Mouse (Mus musculus): Measurements from ENCODE around the gene Prkrip1.
A peak's percentile ranks its signal among the peaks of the same experiment; 100 is the strongest.
"Not testable (repeated sequence)": the region's sequence is repeated elsewhere in the genome, so short reads cannot be mapped to it uniquely, and the experiment has no call there.

Gene Prkrip1

DNA sequence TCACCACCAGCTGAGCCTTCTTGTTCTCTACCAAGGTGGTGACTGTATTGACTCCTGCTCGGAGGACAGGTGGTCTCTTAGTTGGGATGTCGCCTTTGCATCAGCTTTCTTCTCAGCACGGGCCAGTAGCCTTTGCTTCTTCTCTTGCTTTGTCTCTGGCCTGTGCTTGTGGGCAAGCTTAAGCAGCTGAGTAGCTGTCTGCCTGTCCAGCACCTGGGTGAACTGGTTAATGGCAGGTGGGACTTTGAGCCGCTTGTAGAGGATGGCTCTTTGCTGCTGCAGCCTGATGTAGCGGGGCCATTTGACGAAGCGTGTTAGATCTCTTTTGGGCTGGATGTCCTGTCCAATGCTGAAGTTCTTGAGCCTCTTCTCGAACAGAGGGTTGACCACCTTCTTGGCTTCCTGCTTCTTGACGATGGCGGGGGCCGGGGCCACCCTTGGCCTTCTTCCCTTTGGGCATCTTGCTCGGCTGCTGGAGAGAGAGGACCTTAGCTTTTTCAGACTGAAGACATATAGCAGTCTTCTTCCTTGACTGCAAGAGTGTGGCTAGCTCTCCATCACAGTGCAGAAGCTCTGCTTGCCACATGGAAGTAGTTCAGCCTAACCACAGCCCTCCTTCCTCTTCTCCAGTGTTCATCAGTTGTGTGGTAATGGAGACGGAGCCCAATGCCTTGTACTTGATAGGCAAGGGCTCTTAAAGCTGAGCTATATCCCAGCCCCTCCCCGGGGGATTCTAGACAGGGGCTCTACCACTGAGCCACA is 12.8 kb upstream of the Prkrip1 start:
- DNase-seq (ENCODE audit: low read depth, low spot score): not testable (repeated sequence)

DNA sequence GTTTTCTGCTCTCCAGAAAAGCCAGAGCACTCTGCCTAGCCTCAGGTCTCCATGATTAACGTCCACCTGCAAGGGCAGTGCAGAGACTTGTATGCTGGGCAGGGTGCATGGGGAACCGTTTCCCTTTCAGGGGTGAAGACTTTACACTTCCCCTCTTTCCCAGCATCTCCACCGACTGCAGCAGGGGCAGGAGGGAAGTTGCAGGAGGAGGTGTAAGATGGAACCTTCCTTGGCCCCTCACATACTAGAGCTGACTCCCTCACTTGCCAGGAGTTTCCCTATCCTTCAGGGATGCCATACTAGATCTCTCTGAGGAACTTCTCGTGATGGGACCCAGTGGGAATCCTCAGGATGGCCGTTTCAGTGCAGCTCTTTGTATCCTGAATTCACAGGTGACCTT is 11.8 kb upstream of the Prkrip1 start:
- no peak for DNase-seq (ENCODE audit: low read depth, low spot score)

DNA sequence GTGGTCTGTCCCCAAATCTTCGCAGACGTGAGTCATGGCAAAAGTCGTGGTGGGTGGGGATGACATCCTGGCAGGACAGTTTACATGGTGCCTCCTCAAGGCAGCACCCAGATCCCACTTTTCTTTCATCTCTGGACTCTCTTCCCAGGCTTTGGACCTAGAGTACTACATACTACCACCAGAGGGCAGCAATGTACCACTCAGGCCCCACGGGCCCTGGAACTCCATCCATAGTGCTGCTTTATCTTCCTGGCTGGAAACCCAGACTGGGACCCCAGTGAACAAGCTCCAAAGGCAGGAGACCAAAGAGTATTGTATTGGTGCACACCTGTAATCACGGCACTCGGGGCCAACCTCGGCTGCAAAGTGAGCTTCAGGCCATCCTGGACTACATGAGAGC is 3.1 kb upstream of the Prkrip1 start:
- peak; percentile 53 for DNase-seq (ENCODE audit: low read depth, low spot score)

DNA sequence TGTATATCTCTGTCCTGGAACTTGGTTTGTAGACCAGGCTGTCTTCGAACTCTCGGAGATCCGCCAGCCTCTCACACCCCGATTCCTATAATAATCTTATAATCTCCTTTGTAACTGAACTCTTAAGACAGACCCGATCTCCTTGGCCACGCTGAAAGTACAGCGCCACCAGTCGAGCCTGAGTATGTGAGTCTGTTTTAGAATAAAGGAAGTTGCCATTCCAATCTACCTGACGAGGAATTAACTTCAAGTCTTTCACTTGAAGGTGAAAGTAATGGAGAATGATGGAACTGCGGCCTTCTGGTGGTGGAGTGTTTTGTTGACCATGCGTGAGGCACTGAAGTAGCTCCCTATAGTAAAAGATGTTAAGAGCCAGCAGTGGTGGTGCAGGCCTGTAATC is 763 bp upstream of the Prkrip1 start:
- DNase-seq (ENCODE audit: low read depth, low spot score): peak; percentile 26

DNA sequence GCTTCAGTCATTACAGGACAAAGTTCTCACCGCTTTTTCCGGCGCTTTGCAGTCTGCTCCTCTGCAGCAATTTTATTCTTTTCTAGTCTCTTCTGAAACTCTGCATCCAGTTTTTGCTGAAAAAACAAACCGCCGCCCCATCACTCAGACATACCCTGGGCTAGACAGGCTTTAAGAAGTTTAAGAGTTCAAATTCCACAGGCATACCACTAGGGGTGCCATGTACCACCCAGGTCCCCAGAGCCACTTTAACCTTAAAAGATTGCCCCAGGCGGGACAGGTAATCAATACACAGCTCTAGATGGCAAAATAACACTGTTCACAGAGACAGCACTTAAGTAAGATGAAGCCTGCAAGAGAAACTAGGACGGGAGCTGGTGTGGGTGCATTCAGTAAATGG is 6.9 kb downstream of the Prkrip1 start:
- DNase-seq (ENCODE audit: low read depth, low spot score): no peak

DNA sequence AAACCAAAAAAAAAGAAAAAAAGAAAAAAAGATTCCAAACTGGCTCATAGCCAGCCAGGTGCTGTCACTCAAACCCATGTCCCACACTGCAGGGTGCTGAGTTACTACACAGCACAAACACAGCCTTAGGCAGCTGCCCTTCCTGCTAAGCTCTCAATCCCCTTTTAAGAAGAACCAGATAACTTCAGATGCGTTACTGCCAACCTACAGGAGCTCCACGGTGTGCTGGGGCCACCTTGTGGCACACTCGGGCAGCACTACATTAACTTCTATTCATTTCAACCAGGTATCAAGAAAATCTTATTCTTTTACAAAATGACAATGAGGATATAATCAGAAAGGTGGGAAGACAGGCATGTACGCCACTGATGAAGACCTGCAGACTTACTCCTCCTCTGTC is 12.0 kb downstream of the Prkrip1 start:
- DNase-seq (ENCODE audit: low read depth, low spot score): peak; percentile 81

DNA sequence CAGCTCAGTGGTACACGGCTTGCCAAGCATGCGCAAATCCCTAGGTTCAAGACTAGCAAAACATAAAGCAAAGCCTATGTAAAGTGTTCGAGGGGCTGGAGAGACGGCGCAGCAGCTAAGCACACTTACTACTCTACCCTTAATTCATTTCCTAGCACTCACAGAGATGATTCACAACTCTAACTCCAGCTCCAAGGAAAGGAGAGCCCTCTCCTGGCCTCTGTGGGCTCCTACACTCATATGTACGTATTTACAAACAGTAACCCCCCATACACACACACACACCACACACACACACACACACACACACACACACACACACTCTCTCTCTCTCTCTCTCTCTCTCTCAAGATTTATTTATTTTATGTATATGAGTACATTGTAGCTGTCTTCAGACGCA is 15.0 kb downstream of the Prkrip1 start:
- DNase-seq (ENCODE audit: low read depth, low spot score): no peak

DNA sequence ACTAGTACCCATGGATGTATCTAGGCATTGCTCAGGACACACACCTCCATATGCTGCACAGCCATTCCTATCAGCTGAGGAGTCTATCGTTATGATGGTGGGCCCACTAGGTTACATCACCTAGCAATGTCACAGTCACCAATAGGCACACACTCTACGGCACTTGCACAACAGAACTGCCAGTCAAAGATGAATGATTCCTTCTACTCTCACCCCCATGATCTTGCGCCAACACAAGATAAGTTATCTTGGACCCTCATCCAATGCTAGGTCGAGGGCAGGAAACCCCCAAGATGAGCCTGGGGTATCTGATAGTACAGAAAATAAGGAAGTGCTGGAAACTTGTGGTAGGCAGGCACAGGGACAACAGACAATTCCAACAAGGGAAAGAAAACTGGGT is 15.9 kb downstream of the Prkrip1 start:
- no peak for DNase-seq (ENCODE audit: low read depth, low spot score)

DNA sequence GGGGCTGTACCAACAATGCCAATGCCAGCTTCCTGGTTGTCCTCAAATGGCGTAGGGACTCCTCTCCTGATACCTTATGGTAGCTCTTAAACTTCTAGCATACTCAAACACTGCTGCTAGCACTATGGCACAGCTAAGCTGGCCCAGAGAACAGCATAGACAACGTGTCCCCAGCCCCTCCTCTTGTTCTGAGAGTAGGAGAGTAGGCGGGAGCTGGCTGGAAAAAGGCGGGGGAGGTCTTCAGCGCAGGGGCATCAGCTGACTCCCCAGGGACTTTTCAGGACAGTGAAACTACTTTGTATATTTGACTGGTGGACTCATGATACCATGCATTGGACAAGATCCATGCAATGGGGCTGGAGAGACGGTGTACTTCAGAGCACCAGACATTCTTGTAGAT is 16.7 kb downstream of the Prkrip1 start:
- peak; percentile 34 for DNase-seq (ENCODE audit: low read depth, low spot score)

DNA sequence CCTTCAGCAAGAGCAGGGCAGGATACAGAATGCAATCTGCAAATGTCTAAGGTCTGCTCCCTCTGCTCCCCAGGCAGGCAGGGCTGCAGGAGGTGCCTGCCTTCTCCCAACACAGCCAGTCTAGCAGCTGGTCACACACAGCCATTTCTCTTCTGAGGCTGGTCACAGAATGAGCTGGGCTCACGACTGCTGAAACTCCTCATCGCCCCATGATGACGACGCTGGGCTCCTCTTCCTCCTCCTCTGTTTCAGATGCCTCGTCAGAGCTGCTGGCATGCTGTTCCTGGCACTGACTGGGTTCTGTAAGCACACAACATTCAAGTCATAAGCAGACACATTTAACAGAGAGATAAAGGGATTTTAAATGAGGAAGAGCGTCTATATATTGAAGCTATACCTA is 17.6 kb downstream of the Prkrip1 start:
- no peak for DNase-seq (ENCODE audit: low read depth, low spot score)

DNA sequence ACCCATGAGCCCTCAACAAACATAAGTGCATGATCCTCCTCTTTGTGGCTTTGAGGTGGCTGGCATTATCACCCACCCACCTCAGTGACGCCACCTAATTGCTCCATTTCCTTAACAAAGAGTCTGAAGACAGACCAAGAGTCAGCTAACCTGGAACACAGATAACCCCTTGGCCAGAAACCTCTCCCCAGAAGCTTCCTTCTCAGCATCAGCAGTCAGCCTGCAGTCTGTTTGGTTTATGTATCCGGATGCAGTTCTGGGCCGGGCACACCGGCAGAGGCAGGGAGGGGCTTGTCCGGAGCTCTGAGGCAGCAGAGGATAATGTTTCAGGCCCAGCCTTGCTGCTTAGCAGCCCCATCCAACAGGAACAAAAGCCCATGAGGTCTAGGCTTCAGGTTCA is 19.2 kb downstream of the Prkrip1 start:
- peak; percentile 58 for DNase-seq (ENCODE audit: low read depth, low spot score)

DNA sequence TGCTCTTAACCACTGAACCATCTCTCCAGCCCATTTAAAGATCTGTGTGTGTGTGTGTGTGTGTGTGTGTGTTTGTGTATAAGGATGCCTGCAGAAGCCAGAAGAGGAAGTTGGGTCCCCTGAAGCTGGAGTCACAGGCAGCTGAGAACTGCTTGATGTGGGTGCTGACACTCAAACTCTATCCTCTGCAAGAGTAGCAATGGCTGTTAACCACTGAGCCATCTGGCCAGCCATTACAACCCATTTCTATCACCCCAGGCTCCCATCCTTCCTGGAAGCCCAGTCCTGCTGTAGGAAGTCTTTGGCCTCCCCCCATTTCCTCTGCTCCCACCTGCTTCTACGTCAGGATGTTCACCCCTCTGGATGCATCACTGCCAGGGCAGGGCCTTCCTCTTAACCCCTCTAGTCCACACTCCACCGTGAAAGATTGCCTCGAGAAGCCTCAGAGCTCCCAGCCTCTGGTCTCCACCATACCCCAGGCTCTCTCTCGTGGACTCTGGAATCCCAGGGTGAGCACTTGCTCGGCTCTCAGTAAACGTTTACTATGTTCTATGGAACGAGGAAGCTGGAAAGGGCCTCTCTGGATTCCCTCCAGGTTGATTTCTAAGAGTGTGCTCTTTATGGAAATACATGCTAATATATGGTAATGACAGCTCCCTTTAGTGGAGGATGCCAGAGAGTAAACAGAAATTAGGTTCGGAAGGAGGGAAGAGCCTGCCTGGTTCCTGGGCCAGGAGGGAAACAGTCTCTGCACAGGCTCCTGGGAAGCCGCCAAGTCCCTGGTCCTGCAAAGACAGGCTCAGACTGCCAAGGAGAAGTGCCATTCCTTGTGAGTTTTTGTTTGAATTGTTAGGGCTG is 24.9 kb downstream of the Prkrip1 start:
- peak; percentile 65 for DNase-seq (ENCODE audit: low read depth, low spot score)

DNA sequence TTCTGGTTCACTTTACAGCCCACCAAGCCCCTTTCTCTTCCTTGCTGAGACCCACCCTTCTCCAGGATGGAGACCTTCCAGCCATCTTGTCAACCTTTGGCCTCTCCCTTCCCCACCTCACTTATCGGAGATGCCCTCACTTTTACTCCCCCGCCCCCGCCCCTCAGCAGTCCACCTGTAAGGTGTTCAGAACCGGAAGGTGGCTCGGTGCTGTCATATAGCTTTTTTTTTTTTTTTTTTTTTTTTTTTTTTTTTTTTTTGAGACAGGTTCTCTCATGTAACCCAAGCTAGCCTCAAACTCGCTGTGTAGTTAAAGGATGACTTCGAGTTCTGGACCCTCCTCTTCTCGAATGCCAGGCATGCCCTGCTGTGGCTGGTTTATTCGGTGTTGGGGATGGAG is 25.8 kb downstream of the Prkrip1 start:
- DNase-seq (ENCODE audit: low read depth, low spot score): no peak

DNA sequence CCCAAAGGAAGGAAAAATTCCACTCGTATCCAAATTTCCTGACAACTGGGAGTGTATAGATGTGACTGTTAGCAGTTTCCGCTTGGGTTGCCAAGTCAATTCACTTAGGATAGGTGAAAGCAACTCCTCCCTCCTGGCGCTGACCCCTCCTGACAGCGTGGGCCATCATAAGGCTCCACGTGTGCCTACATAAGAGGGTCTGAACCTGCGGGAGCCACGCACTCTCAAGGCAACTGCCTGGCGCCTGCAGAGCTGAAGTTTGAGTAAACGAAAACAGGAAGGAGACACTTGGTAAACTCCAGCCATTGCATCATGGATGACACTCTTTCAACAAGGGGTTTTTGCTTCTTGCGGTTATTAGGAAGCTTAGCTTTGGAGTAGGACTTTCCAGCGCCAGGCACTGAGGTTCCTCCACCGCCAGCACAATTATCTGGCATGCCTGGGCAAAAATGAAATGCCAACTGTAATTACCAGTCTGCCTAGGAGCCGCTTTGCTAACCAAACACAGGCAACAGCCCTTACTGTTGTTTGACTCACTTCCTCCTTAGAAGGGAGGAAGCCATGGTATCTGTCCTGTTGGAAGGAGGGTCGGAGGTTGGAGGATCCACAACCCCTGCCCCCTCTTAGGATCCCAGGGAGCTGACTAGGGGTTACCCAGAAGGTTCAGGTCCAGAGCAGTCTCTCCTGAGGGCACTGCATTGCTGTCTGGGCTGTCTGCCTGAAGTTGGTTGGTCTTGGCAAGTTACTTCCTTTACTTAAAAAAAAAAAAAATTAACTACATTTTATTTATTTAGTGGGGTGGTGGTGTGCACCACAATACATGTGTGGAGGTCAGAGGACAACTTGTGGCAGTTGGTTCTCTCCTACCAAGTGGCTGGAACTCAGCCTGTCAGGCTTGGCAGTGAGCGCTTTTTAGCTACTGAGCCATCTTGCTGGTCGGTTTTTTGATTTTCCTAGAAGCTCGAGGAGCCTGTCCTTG is 27.1 kb downstream of the Prkrip1 start:
- peak; percentile 74 for DNase-seq (ENCODE audit: low read depth, low spot score)

DNA sequence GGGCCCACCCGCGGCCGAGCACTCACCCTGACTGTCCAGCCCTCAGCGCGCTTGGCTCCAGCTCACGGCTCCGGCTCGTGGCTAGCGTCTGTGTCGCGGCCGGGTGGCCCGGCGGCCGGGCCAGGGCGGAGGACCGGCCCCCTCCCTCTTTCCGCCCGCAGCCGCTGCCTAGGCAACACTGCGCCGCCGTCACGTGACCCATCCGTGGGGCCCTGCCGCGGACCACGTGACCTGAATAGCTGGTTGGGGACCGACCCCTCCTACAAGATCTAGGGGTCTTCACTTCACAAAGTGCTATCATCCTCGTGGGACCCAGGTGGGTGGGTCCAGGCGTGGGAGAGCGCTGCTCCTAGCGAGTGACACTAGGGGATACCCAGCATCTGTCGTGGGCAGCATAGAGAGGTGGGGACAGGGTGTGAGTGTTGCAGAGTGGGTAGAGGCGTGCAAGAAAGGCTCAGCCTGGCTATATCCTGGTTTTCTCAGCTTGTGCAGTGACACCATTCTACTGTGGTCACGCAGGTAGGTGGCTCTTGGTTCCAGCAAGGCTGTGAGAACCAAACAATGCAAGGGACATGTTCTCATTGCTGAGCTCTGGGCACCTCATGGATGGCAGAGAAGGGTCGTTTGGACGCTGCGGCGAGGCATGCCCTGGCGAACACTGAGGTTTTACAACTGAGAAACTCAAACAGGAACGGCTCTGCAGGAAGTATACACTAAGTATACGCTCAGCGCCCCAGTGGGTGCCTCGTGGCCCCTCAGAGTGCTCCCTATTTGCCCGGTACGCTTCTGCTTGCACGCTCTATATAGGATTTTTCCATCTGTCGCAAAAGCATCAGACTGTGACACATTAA is 28.0 kb downstream of the Prkrip1 start, which contains the start of gene Orai2:
Orai2 (minus strand) TSS at position 202 of the 851 bp plus-strand sequence.
- DNase-seq (ENCODE audit: low read depth, low spot score): peak; percentile 87

DNA sequence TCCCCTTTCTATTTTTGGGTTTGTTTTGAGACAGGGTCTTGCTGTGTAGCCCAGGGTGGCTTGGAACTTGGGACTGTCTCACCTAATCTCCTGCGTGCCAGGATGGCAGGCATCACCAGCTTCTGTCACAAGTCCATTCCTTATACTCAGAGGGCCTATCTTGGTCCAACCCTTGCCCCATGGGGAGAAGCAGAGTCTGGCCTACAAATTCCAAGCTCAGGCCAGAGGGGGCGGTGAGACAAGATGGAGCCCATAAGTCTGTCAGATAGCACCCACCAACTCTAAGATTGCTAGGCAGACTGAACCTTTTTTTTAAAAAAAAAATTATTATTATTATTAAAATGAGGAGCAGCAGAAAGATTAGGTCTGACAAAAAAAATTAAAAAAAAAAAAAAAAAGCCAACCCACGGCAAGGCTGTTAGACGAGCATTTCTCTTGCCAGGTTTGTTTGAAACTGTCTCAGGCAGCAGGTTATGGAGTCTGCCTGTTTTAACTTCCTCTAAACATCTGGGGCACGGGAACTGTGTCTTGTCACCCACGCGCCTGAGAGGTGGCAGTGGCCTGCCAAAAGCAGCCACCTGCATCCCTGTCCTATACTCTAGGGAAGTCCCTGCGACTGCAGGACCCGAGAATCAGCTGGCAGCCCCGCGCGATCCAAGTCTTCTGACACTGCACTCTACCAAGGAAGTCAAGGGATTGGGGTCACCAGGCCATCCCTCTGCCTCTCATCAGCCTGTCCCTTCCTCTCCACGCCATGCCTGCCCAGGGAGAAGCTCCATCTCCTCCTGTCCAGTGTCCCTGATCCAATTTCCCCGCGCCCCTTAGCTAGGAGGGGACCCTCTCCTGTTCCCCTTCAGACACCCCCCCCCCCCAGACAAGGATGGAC is 28.9 kb downstream of the Prkrip1 start:
- DNase-seq (ENCODE audit: low read depth, low spot score): peak; percentile 70

DNA sequence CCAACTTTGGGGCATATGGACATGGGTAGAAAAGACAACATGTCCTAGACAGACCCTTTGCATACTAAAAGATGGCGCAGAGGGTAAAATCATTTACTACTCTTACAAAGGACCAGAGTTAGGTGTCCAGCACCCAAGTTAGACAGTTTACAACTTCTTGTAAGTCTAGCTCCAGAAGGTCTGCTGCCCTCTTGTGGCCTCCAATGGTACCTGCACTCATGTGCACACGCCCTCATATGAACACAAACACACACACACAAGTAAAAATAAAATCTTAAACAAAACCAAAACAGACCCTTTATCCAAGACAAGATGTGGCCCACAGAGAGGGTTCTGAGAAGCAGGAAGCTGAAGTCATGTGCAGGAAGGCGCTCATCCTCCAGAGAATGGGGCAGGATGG is 30.7 kb downstream of the Prkrip1 start:
- DNase-seq (ENCODE audit: low read depth, low spot score): peak; percentile 45

DNA sequence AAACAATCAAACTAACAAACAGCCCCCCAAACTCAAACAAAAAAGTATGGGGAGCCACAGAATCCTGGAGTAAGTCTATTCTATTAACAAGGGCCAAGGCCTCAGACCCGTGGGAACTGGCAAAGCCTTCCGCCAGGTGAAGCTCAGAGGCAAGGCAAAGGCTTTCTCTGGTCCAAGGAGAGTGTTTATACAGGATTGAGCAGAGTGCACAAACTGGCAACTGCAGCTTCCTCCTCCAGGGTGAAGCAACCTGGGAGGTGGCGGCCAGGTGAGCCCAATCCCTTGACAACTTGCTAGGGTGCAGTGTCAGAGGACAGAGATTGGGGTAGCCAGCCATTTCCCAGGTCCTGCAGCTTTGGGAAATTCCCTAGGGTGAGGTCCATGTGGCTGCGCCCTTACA is 31.5 kb downstream of the Prkrip1 start:
- no peak for DNase-seq (ENCODE audit: low read depth, low spot score)

DNA sequence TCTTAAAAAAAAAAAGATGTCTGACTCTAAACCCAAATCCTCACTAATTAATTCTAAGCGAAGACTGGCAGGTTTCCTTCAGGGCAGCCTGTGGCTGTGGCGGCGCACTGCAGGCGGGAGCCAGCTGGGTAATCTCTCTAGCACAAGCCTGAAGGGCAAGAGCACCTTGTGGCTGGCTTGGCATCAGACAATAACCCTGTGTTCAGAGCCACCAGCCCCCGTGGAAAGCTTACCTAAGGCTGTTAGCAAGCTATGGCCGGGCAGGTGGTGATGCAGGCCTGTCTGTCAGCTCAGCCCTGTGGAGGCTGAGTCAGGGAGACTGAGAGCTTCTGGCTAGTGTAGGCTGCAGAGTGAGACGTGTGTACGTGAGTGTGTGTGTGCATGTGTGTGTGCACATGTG is 33.5 kb downstream of the Prkrip1 start:
- no peak for DNase-seq (ENCODE audit: low read depth, low spot score)
